Mouse (Mus musculus) midbrain, embryonic 13.5 days (tissue): ENCODE results near the gene Vwc2. TPM values are rescaled to one million over a fixed set of nuclear protein-coding genes. Genes with fewer than 3 reads are reported as not detected.

Experiments used
- ATAC-seq: fragments of 200-750 bp; cut with Nextera tagmentation; 2 replicates; pipeline ENCODE4 v1.8.0; 2017; ENCODE audit warnings: mild to moderate bottlenecking, moderate TSS enrichment, moderate library complexity
- H3K27ac ChIP-seq: fragments of 300-500 bp; sonication (generic); 2 replicates; pipeline ENCODE4 v1.5.1; 2015; ENCODE audit warnings: inconsistent platforms, mild to moderate bottlenecking, moderate library complexity
- H3K27me3 ChIP-seq: fragments of 300-500 bp; sonication (generic); 2 replicates; pipeline ENCODE4 v1.6.1; 2015; ENCODE audit warnings: mild to moderate bottlenecking, inconsistent platforms
- H3K36me3 ChIP-seq: fragments of 300-500 bp; sonication (generic); 2 replicates; pipeline ENCODE4 v1.6.1; 2015; ENCODE audit warnings: mild to moderate bottlenecking, inconsistent platforms
- H3K4me1 ChIP-seq: fragments of 300-500 bp; sonication (generic); replicated peaks from 2 replicates; pipeline ENCODE4 v1.6.1; 2015; ENCODE audit warnings: inconsistent platforms
- H3K4me2 ChIP-seq: fragments of 300-500 bp; sonication (generic); replicated peaks from 2 replicates; pipeline ENCODE4 v1.6.1; 2015; ENCODE audit warnings: moderate library complexity, mild to moderate bottlenecking, inconsistent platforms
- H3K4me3 ChIP-seq: fragments of 300-500 bp; sonication (generic); replicated peaks from 2 replicates; pipeline ENCODE4 v1.5.1; 2015; ENCODE audit warnings: mild to moderate bottlenecking, inconsistent platforms
- H3K9ac ChIP-seq: fragments of 300-500 bp; sonication (generic); replicated peaks from 2 replicates; pipeline ENCODE4 v1.6.1; 2015; ENCODE audit warnings: mild to moderate bottlenecking, inconsistent platforms
- H3K9me3 ChIP-seq: fragments of 300-500 bp; sonication (generic); 2 replicates; pipeline ENCODE4 v1.6.1; 2016; ENCODE audit warnings: mild to moderate bottlenecking, inconsistent platforms
- WGBS: fragments of 180-500 bp; shearing (Covaris S2); methylation state at CpG from one replicate; pipeline ENCODE4 v1.1.7; 2015; 5-methylcytosine and 5-hydroxymethylcytosine counted together
- polyA plus RNA-seq: library from polyadenylated mRNA; unstranded; fragments of >200 nt; fragmentation: Nextera tagmentation; extraction: Ambion mirVana; gene quantifications from 2 replicates; pipeline ENCODE4 v1.2.1, GENCODE M21; 2015

Vwc2 gene
- polyA plus RNA-seq, 1 experiment from 2014 or later: 7.3 TPM

GRCm38 (mm10) chr11:11257348-11257747 is 143.3 kb downstream of the Vwc2 start:
- Histone ChIP-seq H3K36me3 (no peaks in the 10 kb centered on the region), H3K4me3 (no peak overlapping the region), H3K27ac (no peak overlapping the region), H3K9ac (no peak overlapping the region), H3K4me1 (no peaks in the 10 kb centered on the region), H3K9me3 (no peaks in the 10 kb centered on the region), H3K27me3 (no peaks in the 10 kb centered on the region), H3K4me2 (no peak overlapping the region)
- WGBS: 89% methylated on average over 1 of the region's 1 CpGs
- ATAC-seq: no peak

DNA sequence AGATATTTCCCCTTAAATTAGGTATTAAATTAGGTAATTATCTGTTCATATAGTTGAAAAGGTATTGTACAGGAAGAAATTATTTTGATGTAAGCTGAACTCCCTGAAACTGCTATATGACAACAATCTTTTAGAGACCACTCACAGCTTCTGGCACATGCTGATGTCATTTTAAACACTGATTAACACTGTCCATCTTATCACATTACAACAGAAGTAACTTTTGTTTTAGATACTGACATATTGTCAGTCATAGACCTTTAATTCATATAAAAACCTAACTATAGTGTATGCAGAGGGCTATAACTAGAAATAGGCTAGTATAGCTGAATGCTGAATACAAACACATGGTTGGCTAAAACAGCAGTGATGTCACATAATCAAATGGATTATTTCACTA is 166.1 kb downstream of the Vwc2 start:
- Histone ChIP-seq H3K36me3 (no peaks in the 10 kb centered on the region), H3K9ac (no peak overlapping the region), H3K4me3 (no peak overlapping the region), H3K4me1 (no peaks in the 10 kb centered on the region), H3K27ac (no peak overlapping the region), H3K4me2 (no peak overlapping the region), H3K9me3 (no peaks in the 10 kb centered on the region), H3K27me3 (no peaks in the 10 kb centered on the region)
- ATAC-seq: no peak

- no peak for ATAC-seq
- Histone ChIP-seq H3K27ac (no peak overlapping the region), H3K4me1 (no peaks in the 10 kb centered on the region), H3K27me3 (no peaks in the 10 kb centered on the region), H3K4me3 (no peak overlapping the region), H3K4me2 (no peak overlapping the region), H3K9me3 (no peaks in the 10 kb centered on the region), H3K9ac (no peak overlapping the region), H3K36me3 (no peaks in the 10 kb centered on the region)
- WGBS: 92% methylated on average over 3 of the region's 3 CpGs
Observed at GRCm38 (mm10) chr11:11283512-11283911, 169.5 kb downstream of the Vwc2 start.
